Mouse (Mus musculus) stomach, postnatal 0 days (tissue): ENCODE results near the gene Eif4ebp2.

Source experiments
- CTCF ChIP-seq: IDR thresholded peaks from 2 replicates; pipeline ENCODE4 v1.5.1; 2016; ENCODE audit warnings: antibody characterized with exemption, low read depth, mild to moderate bottlenecking, moderate library complexity
- EP300 ChIP-seq: optimal IDR thresholded peaks from 2 replicates; pipeline ENCODE3; 2016; ENCODE audit warnings: antibody characterized with exemption

DNA sequence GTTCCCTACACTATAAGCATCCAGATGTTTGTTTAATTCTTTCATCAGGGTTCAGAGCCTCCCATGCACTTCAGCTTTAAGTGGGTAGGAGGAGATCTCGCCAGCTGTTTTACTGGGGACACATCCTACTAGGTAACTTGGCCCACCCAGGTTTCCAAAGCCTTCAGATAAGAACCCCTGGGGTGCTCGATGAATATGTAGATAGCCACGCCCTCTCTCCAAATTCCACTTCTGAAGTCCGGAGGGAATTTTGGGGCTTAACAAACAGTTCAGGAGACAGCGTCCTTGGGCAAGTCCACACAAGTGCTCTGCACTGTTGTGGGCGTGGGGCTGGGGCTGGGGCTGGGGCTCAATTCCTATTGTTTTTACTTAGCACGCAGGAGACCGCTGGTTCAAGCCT is 36.6 kb downstream of the Eif4ebp2 start:
- no peak for TF ChIP-seq CTCF
- no peak for TF ChIP-seq EP300
